Comparison of ENCODE assay signal across 27 mouse cellular contexts in the genomic region with DNA sequence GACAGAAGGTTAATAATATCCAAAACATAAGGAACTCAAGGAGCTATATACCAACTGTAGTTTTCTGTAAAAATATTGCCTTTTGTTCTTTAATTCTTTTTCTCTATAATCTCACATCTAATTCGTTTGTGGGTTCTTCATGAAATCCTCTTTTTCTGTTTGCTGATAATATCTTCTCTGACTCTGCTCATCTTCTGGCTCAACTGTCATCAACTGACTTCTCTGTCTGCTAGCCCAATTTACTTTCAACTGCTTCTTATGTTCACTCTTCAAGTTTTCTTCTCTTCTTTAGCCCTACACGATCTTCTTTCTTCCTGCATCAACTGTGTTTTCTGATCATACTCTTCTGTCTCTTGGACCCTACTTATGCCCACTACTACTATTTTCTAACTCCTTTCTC.
"Had no signal": no experiment of that assay in that cellular context is flagged by ENCODE, and none has a peak within 500 bp of the region (broad histone marks: within the 10 kb centered on the region; RNA-seq: fewer than 3 reads in every experiment).

No protein-coding gene starts in this region.

- H3K36me3 ChIP-seq: embryonic facial prominence, embryonic 10.5 days; embryonic facial prominence, embryonic 12.5 days; embryonic facial prominence, embryonic 13.5 days; embryonic facial prominence, embryonic 15.5 days; forebrain, embryonic 10.5 days; forebrain, embryonic 12.5 days; forebrain, embryonic 15.5 days; heart, embryonic 10.5 days had no signal

- H3K9me3 ChIP-seq: embryonic facial prominence, embryonic 10.5 days; embryonic facial prominence, embryonic 12.5 days; embryonic facial prominence, embryonic 13.5 days; embryonic facial prominence, embryonic 15.5 days; forebrain, embryonic 10.5 days; forebrain, embryonic 12.5 days; forebrain, embryonic 13.5 days; forebrain, embryonic 15.5 days; heart, embryonic 10.5 days had no signal

- H3K4me3 ChIP-seq: embryonic facial prominence, embryonic 10.5 days; embryonic facial prominence, embryonic 12.5 days; embryonic facial prominence, embryonic 13.5 days; embryonic facial prominence, embryonic 15.5 days; erythroblast, embryonic 14.5 days; forebrain, embryonic 10.5 days; forebrain, embryonic 12.5 days; forebrain, embryonic 13.5 days; forebrain, embryonic 15.5 days; gastrocnemius, adult 2 months; heart, adult 2 months; heart, embryonic 10.5 days had no signal

- H3K4me1 ChIP-seq: embryonic facial prominence, embryonic 10.5 days; embryonic facial prominence, embryonic 12.5 days; embryonic facial prominence, embryonic 13.5 days; embryonic facial prominence, embryonic 15.5 days; forebrain, embryonic 10.5 days; forebrain, embryonic 12.5 days; forebrain, embryonic 13.5 days; forebrain, embryonic 15.5 days; heart, embryonic 10.5 days had no signal

- H3K27ac ChIP-seq: embryonic facial prominence, embryonic 10.5 days; embryonic facial prominence, embryonic 12.5 days; embryonic facial prominence, embryonic 13.5 days; embryonic facial prominence, embryonic 15.5 days; forebrain, embryonic 10.5 days; forebrain, embryonic 12.5 days; forebrain, embryonic 13.5 days; forebrain, embryonic 15.5 days; gastrocnemius, adult 2 months; heart, adult 2 months; heart, embryonic 10.5 days had no signal

- DNase-seq: cerebellum, adult 9-10 months; cerebellum, adult 9-11 months; cerebellum, postnatal 10 days; cerebellum, postnatal 14 days; cerebellum, postnatal 25 days; cerebellum, postnatal 36 days; embryo, embryonic 11 days; forebrain, postnatal 0 days; gastrocnemius, adult 2 months; gastrocnemius, postnatal 10 days; gastrocnemius, postnatal 14 days; gastrocnemius, postnatal 25 days; gastrocnemius, postnatal 36 days; heart, adult 18-20 months; heart, adult 2 months had no signal

- ATAC-seq: forebrain, embryonic 13.5 days; forebrain, embryonic 14.5 days; forebrain, embryonic 15.5 days; forebrain, embryonic 16.5 days; forebrain, postnatal 0 days had no signal

- H3K27me3 ChIP-seq: embryonic facial prominence, embryonic 12.5 days; embryonic facial prominence, embryonic 13.5 days; embryonic facial prominence, embryonic 15.5 days; forebrain, embryonic 12.5 days; forebrain, embryonic 13.5 days; forebrain, embryonic 15.5 days had no signal

- H3K9ac ChIP-seq: embryonic facial prominence, embryonic 12.5 days; embryonic facial prominence, embryonic 13.5 days; embryonic facial prominence, embryonic 15.5 days; forebrain, embryonic 12.5 days; forebrain, embryonic 13.5 days; forebrain, embryonic 15.5 days; forebrain, postnatal 0 days had no signal
